Mouse (Mus musculus): ENCODE measurements at regions not wholly inside any gene's neighbourhood (a gene's known extent, or its start where the extent isn't known, plus 50 kb on each side); places are given as distances from the start of the nearest gene placed in this dataset.

DNA sequence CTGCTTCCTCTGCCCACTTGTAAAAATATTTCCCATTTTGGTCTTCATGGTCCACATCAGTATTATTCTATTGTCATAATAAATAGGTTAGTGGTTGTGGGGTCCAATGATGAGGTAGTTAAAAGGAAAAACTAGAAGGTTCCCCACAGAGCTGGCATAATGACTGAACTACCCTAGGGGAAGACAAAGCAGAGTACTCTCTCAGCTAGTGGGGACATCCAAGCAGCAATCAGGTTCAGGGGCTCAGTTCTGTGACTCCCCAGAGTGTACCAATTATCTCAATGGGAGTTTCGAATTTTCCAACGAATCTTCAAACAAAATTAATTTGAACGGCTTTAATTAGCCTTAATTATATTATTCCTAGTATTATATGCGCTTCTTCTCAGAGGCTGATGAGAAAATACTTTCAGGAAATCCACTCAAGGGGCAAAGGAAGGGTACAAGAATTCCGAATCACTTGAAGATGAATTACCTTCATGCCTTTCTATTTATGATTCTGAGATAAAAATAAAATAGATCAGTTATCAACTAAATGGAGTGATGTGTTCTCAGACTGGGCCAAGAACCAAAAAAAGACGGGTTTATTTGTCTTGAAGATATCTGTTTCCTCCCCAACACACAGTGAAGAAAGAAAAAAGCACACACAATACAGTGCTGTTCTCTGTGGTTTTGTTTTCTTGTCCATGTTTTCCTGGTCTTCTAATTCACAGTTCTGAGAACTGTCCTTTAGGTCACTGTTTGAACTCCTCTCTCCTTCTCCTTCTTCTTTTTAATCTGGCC, 392.7 kb downstream of the Nuf2 start:
- Histone ChIP-seq H3K4me1 (no peaks in the 10 kb centered on the region), H3K27ac (no peak overlapping the region), H3K9me3 (no peaks in the 10 kb centered on the region), H3K36me3 (no peaks in the 10 kb centered on the region), H3K27me3 (ENCODE audit: insufficient read depth, poor library complexity, severe bottlenecking) (no peaks in the 10 kb centered on the region), H3K4me3 (no peak overlapping the region)
- WGBS, result 74% methylated on average over 6 of the region's 6 CpGs
- DNase-seq (ENCODE audit: low spot score), result no peak

DNA sequence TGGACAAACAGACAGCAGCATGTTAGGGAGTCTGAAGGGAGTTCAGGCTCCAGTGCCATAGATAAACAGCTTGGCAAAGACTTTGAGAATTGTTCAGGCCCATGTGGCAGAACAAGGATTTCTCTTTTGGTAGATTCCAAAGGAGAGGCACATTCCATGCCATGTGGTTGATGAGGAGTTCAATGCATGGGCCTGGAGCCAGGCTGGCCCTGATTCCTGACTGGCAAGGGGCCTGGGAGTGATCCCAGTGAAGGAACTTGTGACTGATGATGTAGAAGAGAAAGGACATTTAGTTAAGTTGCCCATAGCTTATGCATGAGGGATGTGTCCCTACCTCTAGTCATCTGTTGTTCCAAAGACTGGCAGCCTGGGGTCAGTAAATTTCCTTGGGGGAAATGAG, 395.7 kb downstream of the Nuf2 start:
- Histone ChIP-seq H3K4me3 (no peak overlapping the region), H3K27me3 (ENCODE audit: insufficient read depth, poor library complexity, severe bottlenecking) (no peaks in the 10 kb centered on the region), H3K36me3 (no peaks in the 10 kb centered on the region), H3K9me3 (no peaks in the 10 kb centered on the region), H3K4me1 (no peaks in the 10 kb centered on the region), H3K27ac (no peak overlapping the region)
- DNase-seq (ENCODE audit: low spot score), result no peak

DNA sequence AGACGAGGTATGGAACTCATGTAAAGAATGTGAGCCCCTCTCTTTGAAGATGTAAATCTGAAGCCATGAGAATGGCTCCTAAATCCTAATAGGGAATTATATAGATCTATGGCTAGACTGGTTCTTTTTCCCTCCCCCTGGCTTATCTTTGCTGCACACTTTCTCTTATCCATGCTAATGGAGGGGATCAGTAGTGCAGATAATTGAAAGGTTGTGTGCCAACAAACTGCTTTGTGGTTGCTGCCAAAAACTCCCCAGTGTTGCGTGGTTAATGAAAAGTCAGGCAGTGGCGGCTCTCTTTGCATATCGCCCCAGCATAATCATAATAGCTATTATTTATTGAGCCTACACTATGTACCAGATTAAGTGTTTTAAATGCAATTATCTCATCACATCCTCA, 427.6 kb downstream of the Nuf2 start:
- no peaks in the 10 kb centered on the region for H3K9me3 ChIP-seq
- no peak for DNase-seq (ENCODE audit: low spot score)
- 76% methylated on average over 4 of the region's 4 CpGs for WGBS

DNA sequence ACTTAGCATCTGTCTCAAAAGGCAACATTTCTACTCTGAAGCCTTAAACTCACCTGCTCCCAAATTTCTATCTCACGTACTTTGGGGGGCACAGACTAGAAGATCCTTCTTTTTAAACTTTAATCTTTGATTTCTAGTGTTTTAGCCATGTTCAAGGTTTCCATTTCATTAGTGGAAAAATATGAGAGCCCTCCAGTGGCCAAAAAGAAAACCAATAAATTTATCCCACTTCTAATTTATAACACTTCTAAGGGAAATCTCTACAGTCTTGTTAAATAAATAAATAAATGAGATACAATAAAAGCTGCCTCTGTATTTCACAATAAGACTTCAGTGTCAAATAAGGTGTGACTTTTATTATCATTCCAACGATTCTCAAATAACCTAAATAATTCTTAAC, 428.2 kb downstream of the Nuf2 start:
- Histone ChIP-seq H3K4me1 (no peaks in the 10 kb centered on the region), H3K9me3 (no peaks in the 10 kb centered on the region), H3K27ac (no peak overlapping the region), H3K4me3 (no peak overlapping the region), H3K27me3 (ENCODE audit: insufficient read depth, poor library complexity, severe bottlenecking) (no peaks in the 10 kb centered on the region), H3K36me3 (no peaks in the 10 kb centered on the region)
- DNase-seq (ENCODE audit: low spot score), result no peak
- WGBS, result 82% methylated on average over 2 of the region's 2 CpGs

More for the DNA sequence above, 427.6 kb downstream of the Nuf2 start:
- H3K4me1 ChIP-seq, result no peaks in the 10 kb centered on the region
- no peak overlapping the region for H3K27ac ChIP-seq
- no peaks in the 10 kb centered on the region for H3K36me3 ChIP-seq
- no peaks in the 10 kb centered on the region for H3K27me3 ChIP-seq (ENCODE audit: insufficient read depth, poor library complexity, severe bottlenecking)
- H3K4me3 ChIP-seq, result no peak overlapping the region

- Histone ChIP-seq H3K27ac (no peak overlapping the region), H3K27me3 (ENCODE audit: insufficient read depth, poor library complexity, severe bottlenecking) (no peaks in the 10 kb centered on the region), H3K36me3 (no peaks in the 10 kb centered on the region), H3K4me3 (no peak overlapping the region), H3K9me3 (no peaks in the 10 kb centered on the region), H3K4me1 (peaks cover 13% of the 10 kb centered on the region)
- WGBS, result 59% methylated on average over 5 of the region's 5 CpGs
- DNase-seq (ENCODE audit: low spot score), result no peak
These were observed 432.0 kb downstream of the Nuf2 start for GRCm38 (mm10) chr1:169099221-169099620.

DNA sequence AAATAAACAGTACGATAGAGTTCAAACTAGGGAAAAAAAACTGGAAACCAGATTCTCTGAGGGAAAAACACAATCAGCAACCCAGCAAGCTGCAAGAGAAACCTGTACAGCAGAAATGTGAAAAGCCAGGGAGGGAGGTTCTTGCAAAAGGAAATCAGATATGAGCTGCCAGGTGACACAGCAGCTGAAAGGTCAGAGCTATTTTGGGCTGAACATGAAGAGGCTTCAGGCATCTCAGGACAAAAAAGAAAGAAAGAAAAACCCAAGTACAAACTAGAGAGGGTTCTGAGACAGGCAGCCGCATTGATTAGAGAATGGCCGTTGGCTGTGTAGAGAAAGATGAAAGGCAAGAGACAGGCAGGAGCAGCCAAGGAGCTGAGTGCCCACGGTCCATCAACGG, 434.5 kb downstream of the Nuf2 start:
- WGBS, result 28% methylated on average over 5 of the region's 5 CpGs
- DNase-seq (ENCODE audit: low spot score), result peak; percentile 79
- no peaks in the 10 kb centered on the region for H3K9me3 ChIP-seq
- no peak overlapping the region for H3K4me3 ChIP-seq
- peaks cover 16% of the 10 kb centered on the region for H3K4me1 ChIP-seq
- no peaks in the 10 kb centered on the region for H3K27me3 ChIP-seq (ENCODE audit: insufficient read depth, poor library complexity, severe bottlenecking)
- no peaks in the 10 kb centered on the region for H3K36me3 ChIP-seq
- H3K27ac ChIP-seq, result peak overlapping the region; percentile 62; the same call in 1 of the 2 replicates

DNA sequence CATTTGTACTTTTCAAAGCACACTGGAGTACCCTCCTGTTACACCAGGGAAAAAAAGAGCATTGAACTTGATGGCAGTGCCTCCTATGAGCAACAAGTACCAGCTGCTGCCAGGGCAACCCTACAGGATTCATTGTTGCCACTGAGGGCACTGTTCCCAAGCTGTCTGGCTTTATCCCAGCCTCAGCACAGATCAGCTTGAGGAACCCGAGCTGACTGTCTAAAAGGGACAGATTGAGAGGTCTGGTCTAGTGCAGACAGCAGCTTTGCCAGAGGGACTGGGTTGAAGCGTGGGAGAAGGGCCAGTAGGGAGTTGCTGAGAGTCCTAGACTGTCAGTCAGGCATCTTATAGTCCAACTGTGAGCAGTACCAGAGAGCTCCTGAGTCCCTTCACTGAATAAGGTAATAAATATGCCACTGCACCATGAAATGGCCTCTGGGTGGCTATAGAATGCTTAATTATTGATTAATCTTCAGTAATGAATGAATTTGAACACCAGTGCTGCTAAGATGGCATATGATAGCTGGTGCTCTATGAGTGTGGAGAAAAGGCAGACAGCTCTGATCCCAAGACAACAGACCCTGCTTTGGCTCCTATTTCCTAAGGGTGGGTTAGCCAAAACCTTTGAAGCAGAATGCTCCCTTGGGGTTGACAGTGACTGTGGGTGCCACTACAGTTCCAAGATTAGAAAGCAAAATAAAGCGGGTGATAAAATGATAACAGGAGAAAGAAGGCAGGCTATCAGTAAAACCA, 437.5 kb downstream of the Nuf2 start:
- H3K36me3 ChIP-seq, result no peaks in the 10 kb centered on the region
- H3K27ac ChIP-seq, result no peak overlapping the region
- H3K4me1 ChIP-seq, result peaks cover 16% of the 10 kb centered on the region
- H3K4me3 ChIP-seq, result no peak overlapping the region
- H3K9me3 ChIP-seq, result no peaks in the 10 kb centered on the region
- H3K27me3 ChIP-seq (ENCODE audit: insufficient read depth, poor library complexity, severe bottlenecking), result no peaks in the 10 kb centered on the region
- no peak for DNase-seq (ENCODE audit: low spot score)
- WGBS, result 46% methylated on average over 3 of the region's 3 CpGs

DNA sequence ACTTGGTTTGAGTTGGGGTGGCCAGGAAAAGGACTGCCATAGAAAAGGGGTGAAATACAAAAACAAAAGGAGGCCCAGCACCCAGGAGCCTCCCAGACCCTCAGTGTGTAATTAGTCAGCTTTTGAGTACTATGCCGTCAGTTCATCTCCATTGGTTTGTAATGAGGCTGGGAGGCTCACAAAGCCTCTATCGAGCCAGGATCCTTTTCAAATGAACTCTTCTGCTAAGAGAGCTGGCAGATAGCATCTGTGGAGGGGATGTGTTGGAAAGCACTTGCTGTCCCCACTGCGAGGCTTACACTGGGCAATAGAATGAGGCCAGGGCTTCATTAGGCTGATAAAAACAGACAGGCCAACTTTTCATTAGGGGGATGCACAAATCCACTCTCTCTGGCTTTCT, 445.2 kb downstream of the Nuf2 start:
- H3K27ac ChIP-seq, result no peak overlapping the region
- no peaks in the 10 kb centered on the region for H3K27me3 ChIP-seq (ENCODE audit: insufficient read depth, poor library complexity, severe bottlenecking)
- H3K9me3 ChIP-seq, result no peaks in the 10 kb centered on the region
- no peaks in the 10 kb centered on the region for H3K4me1 ChIP-seq
- H3K4me3 ChIP-seq, result no peak overlapping the region
- DNase-seq (ENCODE audit: low spot score), result no peak
- no peaks in the 10 kb centered on the region for H3K36me3 ChIP-seq
- 59% methylated on average over 3 of the region's 3 CpGs for WGBS

DNA sequence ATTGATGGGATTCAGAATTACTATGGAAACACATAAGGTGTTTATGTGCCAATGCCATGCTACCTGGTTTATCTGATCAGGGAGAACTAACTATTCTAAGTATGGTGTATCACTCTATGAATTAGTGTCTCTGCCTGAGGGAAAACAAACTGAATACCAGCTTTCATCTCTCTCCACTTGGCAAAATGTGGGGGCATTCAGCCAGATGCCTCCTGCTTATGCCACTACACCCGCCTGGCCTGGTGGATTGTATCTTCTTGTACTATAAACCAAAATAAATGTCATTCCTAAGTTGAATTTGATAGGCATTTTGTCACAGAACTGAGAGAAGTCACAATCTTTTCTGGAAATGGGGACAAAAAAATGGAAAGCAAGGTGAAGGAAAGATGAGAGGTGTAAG, 450.6 kb downstream of the Nuf2 start:
- H3K4me1 ChIP-seq, result no peaks in the 10 kb centered on the region
- WGBS, result 81% methylated on average over 1 of the region's 1 CpGs
- DNase-seq (ENCODE audit: low spot score), result no peak
- no peaks in the 10 kb centered on the region for H3K9me3 ChIP-seq
- H3K27ac ChIP-seq, result no peak overlapping the region
- H3K36me3 ChIP-seq, result no peaks in the 10 kb centered on the region
- no peaks in the 10 kb centered on the region for H3K27me3 ChIP-seq (ENCODE audit: insufficient read depth, poor library complexity, severe bottlenecking)
- H3K4me3 ChIP-seq, result no peak overlapping the region

DNA sequence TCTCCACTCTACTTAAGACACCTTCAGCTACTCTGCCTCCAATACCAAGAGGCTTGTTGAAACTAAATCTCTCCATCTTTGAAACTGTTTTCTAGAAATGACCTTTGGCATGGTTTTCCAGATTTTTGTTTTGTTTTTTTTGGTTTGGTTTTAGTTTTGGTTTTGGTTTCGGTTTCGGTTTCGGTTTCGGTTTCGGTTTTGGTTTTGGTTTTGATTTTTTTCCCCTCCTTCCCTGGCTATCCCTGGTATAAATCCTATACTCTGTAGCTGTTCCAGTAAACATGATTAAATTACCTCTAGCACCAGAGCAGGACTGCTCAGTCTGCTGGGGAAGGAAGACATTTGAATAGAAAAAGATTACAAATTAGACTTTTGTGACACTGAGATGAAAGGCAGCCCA, 454.0 kb downstream of the Nuf2 start:
- WGBS, result 98% methylated on average over 5 of the region's 5 CpGs

DNA sequence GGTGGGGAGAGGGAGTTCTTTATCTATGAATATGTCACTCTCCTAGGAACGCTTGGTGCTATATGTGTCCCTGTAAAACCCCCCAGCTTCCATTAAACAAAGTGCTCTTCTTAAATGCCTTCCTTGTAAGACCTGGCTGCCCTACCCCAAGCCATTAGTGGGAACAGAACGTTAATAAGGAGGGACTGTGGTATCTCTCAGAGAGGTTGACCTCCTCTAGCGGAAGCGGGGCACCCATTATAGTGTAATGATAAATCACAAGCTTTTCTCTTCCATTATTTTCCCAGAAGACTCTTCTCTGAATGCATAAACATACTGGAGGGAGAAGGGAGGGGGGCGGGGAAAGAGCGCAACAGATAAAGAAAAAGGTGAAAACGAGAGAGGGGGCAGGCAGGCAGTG, 455.3 kb downstream of the Nuf2 start:
- Histone ChIP-seq H3K4me3 (peak overlapping the region; percentile 12; the same call in 1 of the 2 replicates), H3K27ac (no peak overlapping the region), H3K36me3 (no peaks in the 10 kb centered on the region), H3K4me1 (no peaks in the 10 kb centered on the region), H3K27me3 (ENCODE audit: insufficient read depth, poor library complexity, severe bottlenecking) (no peaks in the 10 kb centered on the region), H3K9me3 (no peaks in the 10 kb centered on the region)
- WGBS, result 41% methylated on average over 7 of the region's 7 CpGs
- no peak for DNase-seq (ENCODE audit: low spot score)

More for the DNA sequence above, 454.0 kb downstream of the Nuf2 start:
- no peaks in the 10 kb centered on the region for H3K4me1 ChIP-seq
- no peaks in the 10 kb centered on the region for H3K9me3 ChIP-seq
- no peak for DNase-seq (ENCODE audit: low spot score)
- H3K27ac ChIP-seq, result no peak overlapping the region
- H3K36me3 ChIP-seq, result no peaks in the 10 kb centered on the region
- H3K4me3 ChIP-seq, result no peak overlapping the region
- H3K27me3 ChIP-seq (ENCODE audit: insufficient read depth, poor library complexity, severe bottlenecking), result no peaks in the 10 kb centered on the region

- Histone ChIP-seq H3K27ac (no peak overlapping the region), H3K27me3 (ENCODE audit: insufficient read depth, poor library complexity, severe bottlenecking) (no peaks in the 10 kb centered on the region), H3K4me1 (no peaks in the 10 kb centered on the region), H3K36me3 (no peaks in the 10 kb centered on the region), H3K9me3 (no peaks in the 10 kb centered on the region), H3K4me3 (no peak overlapping the region)
- DNase-seq (ENCODE audit: low spot score), result no peak
- 93% methylated on average over 4 of the region's 4 CpGs for WGBS
These were observed 459.9 kb downstream of the Nuf2 start for GRCm38 (mm10) chr1:169071366-169071765.

GRCm38 (mm10) chr1:169069647-169070046, 461.6 kb downstream of the Nuf2 start:
- Histone ChIP-seq H3K9me3 (no peaks in the 10 kb centered on the region), H3K27me3 (ENCODE audit: insufficient read depth, poor library complexity, severe bottlenecking) (no peaks in the 10 kb centered on the region), H3K4me1 (no peaks in the 10 kb centered on the region), H3K4me3 (no peak overlapping the region), H3K36me3 (no peaks in the 10 kb centered on the region), H3K27ac (no peak overlapping the region)
- 80% methylated on average over 3 of the region's 3 CpGs for WGBS
- no peak for DNase-seq (ENCODE audit: low spot score)
